Mouse (Mus musculus) large intestine, adult 2 months (tissue): ENCODE results near the gene Cldn34c1. TPM values are rescaled to one million over a fixed set of nuclear protein-coding genes. Genes with fewer than 3 reads are reported as not detected.
"Not testable (repeated sequence)": the region's sequence is repeated elsewhere in the genome, so short reads cannot be mapped to it uniquely, and the experiment has no call there.

Experiments
- DNase-seq: peaks from one replicate; pipeline ENCODE4 v3.0.0-alpha.2; 2012; ENCODE audit warnings: low read depth, low spot score
- WGBS: fragments of 180-500 bp; shearing (Covaris S2); methylation state at CpG from one replicate; pipeline ENCODE4 v1.1.7; 2018; 5-methylcytosine and 5-hydroxymethylcytosine counted together
- polyA plus RNA-seq: library from polyadenylated mRNA; depleted of rRNA; stranded (reverse); fragments of >200 nt; gene quantifications from 2 replicates; pipeline ENCODE4 v1.2.3, GENCODE M21; 2012; rRNA removed

Cldn34c1 gene
- polyA plus RNA-seq: 1.1 and 1.5 TPM in 2 replicates

DNA sequence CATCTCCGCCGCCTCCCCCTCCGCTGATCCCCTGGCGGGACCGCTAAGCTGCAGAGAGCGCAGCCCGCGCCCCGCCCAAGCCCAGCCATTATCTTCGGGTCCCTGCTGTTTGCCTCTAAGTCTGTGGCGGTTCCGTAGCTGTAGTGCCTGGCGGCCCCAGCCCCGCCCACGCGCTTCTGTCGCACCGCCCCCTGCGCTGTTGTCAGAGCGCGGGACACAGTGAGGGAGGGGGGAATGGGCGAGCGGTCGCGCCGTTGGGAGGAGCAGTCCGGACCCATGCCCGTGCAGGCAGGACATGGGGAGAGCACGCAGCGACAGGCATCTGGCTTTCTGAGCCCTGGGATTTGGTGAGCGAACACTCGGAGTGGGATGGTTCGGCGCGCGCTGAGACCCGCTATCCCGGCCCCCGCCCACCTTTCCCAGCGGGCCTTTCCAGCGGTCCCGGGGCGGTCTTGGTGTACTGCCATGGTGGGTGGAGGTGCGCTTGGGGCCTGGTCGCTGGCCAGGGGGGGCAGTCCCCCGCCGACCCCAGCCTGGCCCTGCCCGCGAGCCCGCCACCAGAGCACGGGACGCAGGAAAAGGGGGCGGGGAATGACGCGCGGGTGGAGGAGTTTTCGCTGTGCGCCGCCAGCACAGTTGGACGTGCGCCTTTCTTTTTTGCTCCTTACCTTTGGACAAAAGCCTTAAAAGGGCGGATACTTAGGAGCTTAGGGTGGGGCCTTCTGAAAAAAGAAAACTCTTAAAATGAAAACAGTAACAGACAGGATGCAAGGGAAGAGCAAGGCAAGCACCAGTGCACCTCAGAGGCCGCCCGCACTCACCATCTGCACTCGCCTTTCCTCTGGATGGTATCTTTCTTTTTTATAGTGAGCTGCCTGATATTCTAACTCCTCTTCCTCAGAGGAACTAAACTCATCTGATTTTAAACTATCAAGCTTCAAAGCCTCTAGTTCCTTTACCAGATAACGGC, at the start of gene Cldn34c1:
Gene Cldn34c1 (plus strand): TSS at position 205 of the 970 bp plus-strand sequence.
- no peak for DNase-seq
- 12% methylated on average over 64 of the region's 66 CpGs for WGBS

DNA sequence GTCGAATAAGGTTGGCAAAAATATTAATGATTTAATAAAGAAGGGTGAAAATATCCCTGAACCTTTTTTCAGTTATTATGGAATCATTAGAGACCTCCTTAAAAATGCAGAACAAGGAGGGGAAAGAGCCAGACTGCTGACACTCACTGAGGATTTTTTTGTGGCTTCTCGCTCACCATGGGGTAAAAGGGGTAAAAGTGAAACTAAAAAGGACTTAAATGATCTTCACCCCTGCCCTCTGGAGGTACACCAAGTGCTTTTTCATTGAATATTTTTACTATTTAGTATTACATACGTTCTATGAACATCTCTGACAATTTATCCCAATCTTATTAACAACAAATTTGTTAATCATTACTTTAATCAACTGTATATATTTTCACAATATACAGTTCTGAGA, 15.9 kb upstream of the Cldn34c1 start:
- no peak for DNase-seq
- WGBS: 76% methylated on average over 3 of the region's 3 CpGs

DNA sequence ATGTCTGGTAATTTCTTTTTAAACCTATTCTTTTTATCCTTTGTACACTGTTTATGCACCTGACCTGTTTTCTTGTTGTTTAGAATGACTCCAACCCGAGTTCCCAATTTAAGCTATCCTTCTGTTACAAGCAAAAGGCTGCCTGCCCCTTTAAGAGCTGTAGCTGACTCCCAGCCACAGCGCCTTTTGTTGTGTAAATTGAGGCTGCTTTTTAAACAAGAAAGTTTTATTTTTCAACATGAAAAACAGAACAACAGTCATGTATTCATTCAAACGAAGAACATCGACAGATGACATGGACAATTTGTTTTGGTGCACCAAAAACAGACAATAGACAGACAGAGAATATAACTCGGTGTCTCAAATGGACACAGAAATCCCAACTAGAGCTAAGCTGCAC, 489 bp upstream of the Cldn34c1 start:
- WGBS: 22% methylated on average over 5 of the region's 5 CpGs
- not testable (repeated sequence) for DNase-seq

DNA sequence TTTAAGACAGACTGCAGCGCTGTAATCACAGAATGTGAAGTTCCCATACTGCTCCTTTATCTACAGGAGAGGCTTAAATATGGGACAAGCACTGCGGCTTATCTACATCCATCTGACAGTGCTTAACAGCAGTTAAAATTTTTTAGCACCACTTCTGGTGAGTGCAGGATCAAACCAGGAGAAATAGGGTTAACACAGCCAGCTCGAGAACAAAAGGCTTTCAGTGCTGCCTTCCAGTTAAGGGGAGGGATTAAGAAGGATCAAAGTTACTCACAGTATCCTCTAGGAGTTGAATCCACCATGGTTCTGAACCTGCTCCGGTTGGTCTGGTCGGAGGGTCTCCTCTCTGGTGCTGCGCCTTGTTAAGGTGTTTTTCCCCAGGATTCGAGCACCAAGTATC, 1.4 kb downstream of the Cldn34c1 start:
- DNase-seq: not testable (repeated sequence)
- WGBS: 22% methylated on average over 7 of the region's 7 CpGs

DNA sequence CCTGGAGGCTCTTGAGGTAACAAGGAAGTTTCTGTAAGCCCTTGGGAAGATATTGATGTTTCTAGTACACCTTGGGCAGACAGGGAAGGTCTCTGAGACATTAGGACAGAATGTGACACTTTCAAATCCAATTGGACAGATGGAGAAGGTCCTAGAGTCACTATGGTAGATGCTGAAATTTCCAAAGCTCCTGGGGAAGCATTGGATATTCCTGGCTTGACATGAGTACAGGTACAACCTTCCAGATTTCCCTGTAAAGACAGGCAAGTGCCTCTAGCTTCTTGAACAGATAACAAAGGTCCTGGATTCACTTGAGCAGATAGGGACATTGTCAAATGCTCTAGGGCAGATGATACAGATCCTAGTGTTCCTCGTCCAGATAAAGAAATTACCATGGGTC, 119.1 kb downstream of the Cldn34c1 start, which contains the start of gene Srsx:
Gene Srsx (minus strand): TSS at position 101 of the 400 bp plus-strand sequence.
- no CpG with 5 or more reads among the region's 1 CpGs for WGBS
- not testable (repeated sequence) for DNase-seq

Other genes with a start within 250 kb of the Cldn34c1 start
- not detected in 2 replicates for gene Gm17521, start 73.8 kb upstream of the Cldn34c1 start, polyA plus RNA-seq
- gene Srsx, start 119.0 kb downstream of the Cldn34c1 start, polyA plus RNA-seq: not detected in 2 replicates
- gene Gm17577, start 143.4 kb downstream of the Cldn34c1 start, polyA plus RNA-seq: not detected in 2 replicates